Mouse (Mus musculus) CD8-positive naive resting alpha-beta T cell, adult 2 months (primary cell): ENCODE data around the gene Cmya5.

Experiments
- DNase-seq, 2 experiments: peaks; one replicate each; pipeline ENCODE4 v3.0.0; 2022; ENCODE audit warnings: low read depth in 2 of 2, low spot score in 2 of 2

Cmya5 gene

GRCm38 (mm10) chr13:93068353-93068752, 76.2 kb downstream of the Cmya5 start:
- DNase-seq: no peak

- no peak for DNase-seq
These were observed 81.5 kb downstream of the Cmya5 start for GRCm38 (mm10) chr13:93062860-93063636.

GRCm38 (mm10) chr13:93061311-93061710, 83.2 kb downstream of the Cmya5 start:
- DNase-seq: no peak

GRCm38 (mm10) chr13:93060437-93060836, 84.1 kb downstream of the Cmya5 start:
- DNase-seq: no peak

- no peak for DNase-seq
These were observed 85.9 kb downstream of the Cmya5 start for GRCm38 (mm10) chr13:93058551-93059011.

- no peak for DNase-seq
These were observed 86.8 kb downstream of the Cmya5 start for GRCm38 (mm10) chr13:93057492-93058260.

- no peak for DNase-seq
These were observed 88.4 kb downstream of the Cmya5 start for GRCm38 (mm10) chr13:93056091-93056490.

- DNase-seq: no peak
These were observed 93.0 kb downstream of the Cmya5 start for GRCm38 (mm10) chr13:93051483-93051882.

- no peak for DNase-seq
These were observed 103.5 kb downstream of the Cmya5 start for GRCm38 (mm10) chr13:93041021-93041420.

- no peak for DNase-seq
These were observed 108.3 kb downstream of the Cmya5 start for GRCm38 (mm10) chr13:93036218-93036617.

- DNase-seq: no peak
These were observed 115.2 kb downstream of the Cmya5 start for GRCm38 (mm10) chr13:93029337-93029736.

- DNase-seq: no peak
These were observed 119.7 kb downstream of the Cmya5 start for GRCm38 (mm10) chr13:93024837-93025236.

GRCm38 (mm10) chr13:93022158-93022557, 122.4 kb downstream of the Cmya5 start:
- no peak for DNase-seq

GRCm38 (mm10) chr13:93012952-93013351, 131.6 kb downstream of the Cmya5 start:
- no peak for DNase-seq

- DNase-seq: no peak
These were observed 133.2 kb downstream of the Cmya5 start for GRCm38 (mm10) chr13:93011315-93011714.

GRCm38 (mm10) chr13:93010524-93010923, 134.0 kb downstream of the Cmya5 start:
- no peak for DNase-seq

- no peak for DNase-seq
These were observed 137.4 kb downstream of the Cmya5 start for GRCm38 (mm10) chr13:93007078-93007477.

- no peak for DNase-seq
These were observed 138.2 kb downstream of the Cmya5 start for GRCm38 (mm10) chr13:93006347-93006746.

GRCm38 (mm10) chr13:93004003-93004402, 140.5 kb downstream of the Cmya5 start:
- no peak for DNase-seq

GRCm38 (mm10) chr13:93002456-93002855, 142.1 kb downstream of the Cmya5 start:
- DNase-seq: no peak

- no peak for DNase-seq
These were observed 143.7 kb downstream of the Cmya5 start for GRCm38 (mm10) chr13:93000640-93001351.

GRCm38 (mm10) chr13:92999860-93000259, 144.7 kb downstream of the Cmya5 start:
- no peak for DNase-seq
